Mouse (Mus musculus) liver, adult 10 weeks (tissue): Measurements from ENCODE around the gene Sv2b. TPM values are rescaled to one million over a fixed set of nuclear protein-coding genes. Genes with fewer than 3 reads are reported as not detected.

Source experiments
- polyA plus RNA-seq: library from polyadenylated mRNA; stranded (reverse); fragments of 350-450 nt; fragmentation: Illumina TruSeq; extraction: RNeasy Lipid Tissue Mini Kit (QIAGEN cat#74804); gene quantifications from one replicate; pipeline ENCODE4 v1.2.3, GENCODE M21; 2014; ENCODE audit warnings: low read depth, low replicate concordance

The Sv2b gene
- polyA plus RNA-seq, result not detected

DNA sequence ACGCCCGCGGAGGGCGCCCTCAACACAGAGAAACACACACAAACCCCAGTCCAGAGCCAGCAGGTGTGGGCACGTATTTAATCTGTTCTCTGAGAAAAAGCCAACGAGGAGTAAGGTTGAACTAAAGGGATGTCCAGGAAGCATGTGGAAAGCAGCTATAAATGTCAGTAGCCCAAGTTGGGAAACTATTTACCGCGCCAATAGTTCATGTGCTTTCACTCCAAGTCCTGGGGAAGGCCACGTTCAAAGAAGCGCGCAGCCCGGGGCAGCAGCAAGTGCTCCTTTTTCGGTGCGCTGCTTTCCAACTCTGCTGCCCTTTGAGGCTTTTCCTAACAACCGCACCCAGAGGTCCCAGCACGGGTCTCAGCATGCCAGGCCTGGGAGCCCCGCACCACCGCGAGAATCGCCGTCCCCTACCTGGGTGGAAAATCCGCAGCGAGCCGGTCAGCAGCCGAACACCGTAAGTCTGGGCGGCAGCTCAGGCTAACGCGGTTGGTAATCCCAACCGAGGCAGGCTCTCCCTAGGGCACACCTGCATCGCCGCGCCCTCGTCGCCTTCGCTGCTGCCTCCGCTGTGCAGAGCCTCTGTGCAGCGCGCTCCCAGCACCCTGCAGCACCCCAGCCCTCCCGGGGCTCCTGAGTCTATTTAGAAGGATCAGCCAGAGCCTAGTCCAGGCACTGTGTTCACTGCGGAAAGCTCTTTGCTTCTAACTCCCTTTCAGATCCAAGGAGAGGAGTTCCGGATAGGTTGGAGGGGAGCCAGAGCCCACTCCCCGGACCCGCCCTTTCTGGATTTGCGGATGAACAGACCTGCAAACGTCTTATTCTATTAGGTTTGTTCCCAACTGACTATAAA, at the start of gene Sv2b:
Gene Sv2b (minus strand): TSS at position 806 of the 856 bp plus-strand sequence.

Other genes starting within 250 kb of the Sv2b start
- 8.4 TPM for gene Akap13, start 146.3 kb upstream of the Sv2b start, polyA plus RNA-seq